ENCODE assay signal across 8 mouse cellular contexts in the genomic region with DNA sequence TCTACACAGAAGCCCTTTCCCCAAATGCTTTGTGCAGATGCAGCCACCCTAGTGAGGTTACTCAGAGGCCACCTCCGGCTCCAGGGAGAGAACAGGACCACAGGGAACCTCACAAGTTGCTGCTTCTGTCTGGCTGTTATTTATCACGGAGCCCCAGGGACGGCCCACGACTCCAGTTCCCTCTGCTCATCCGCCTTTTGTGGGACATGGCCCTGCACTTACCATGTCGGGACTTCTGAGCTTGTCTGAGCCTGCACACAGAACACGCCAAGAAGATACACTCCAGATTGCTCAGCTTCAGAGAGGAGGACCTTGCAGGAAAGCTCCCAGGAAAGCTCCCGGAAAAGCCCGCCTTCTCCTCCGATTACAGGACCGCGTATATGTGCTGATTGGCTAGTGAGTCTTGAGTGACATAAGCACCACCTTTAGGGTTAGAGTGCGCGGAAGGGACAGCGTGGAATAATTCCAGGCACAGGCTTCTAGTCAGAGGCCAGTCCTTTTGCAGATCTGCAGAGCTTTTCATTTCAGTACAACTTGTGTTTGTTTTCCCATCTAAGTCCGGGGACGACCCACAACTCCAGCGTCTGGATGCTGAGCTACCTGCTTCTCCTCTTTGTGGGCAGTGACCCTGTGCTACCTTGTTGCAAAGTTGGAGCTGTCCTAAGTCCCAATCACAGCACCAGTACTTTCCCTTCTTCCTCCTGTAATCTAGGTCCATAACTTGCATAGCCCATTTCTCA. TPM values are rescaled to one million over a fixed set of nuclear protein-coding genes. Genes with fewer than 3 reads are reported as not detected.
A peak's percentile ranks its signal among the peaks of the same experiment; 100 is the strongest.
DNase-seq lines count a peak whose midpoint lies in the region; ATAC-seq lines count a peak whose summit lies in the region.
"Not testable (repeated sequence)": the region's sequence is repeated elsewhere in the genome, so short reads cannot be mapped to it uniquely, and the experiment has no call there.

A gene (minus strand): TSS at position 307 of the 740 bp plus-strand sequence.

- peak within 1 kb of the TSS; percentile 61 for H3K9ac ChIP-seq in hindbrain, embryonic 16.5 days (ENCODE audit: low read depth, low read length)

- not testable (repeated sequence) for H3K27me3 ChIP-seq in hindbrain, embryonic 16.5 days (replicated peaks; ENCODE audit: control insufficient read depth, insufficient read depth, low read length)

- peak within 1 kb of the TSS; percentile 49 for H3K4me3 ChIP-seq in hindbrain, embryonic 16.5 days (ENCODE audit: low read length)

- not testable (repeated sequence) for H3K4me1 ChIP-seq in hindbrain, embryonic 16.5 days (ENCODE audit: control insufficient read depth, insufficient read depth, low read depth, low read length)

- peak; percentile 74 for DNase-seq in ZHBTc4 (ENCODE audit: low read depth, low spot score)
- peak; percentile 45 to 56 for DNase-seq in gastrocnemius, adult 8-10 months (ENCODE audit: low spot score in 2 of 2)
- peak; percentile 66 for DNase-seq in left cerebral cortex, adult 11 months (ENCODE audit: low spot score)
- peak; percentile 79 for DNase-seq in lung, postnatal 25 days (ENCODE audit: low spot score)
- DNase-seq in retina, adult 2 months (ENCODE audit: low read depth, low spot score): peak; percentile 46
- peak; percentile 28 to 39 for DNase-seq in thymus, postnatal 36 days

- 1% methylated on average over 18 of the region's 18 CpGs for WGBS in hindbrain, embryonic 16.5 days

- not testable (repeated sequence) for H3K27ac ChIP-seq in hindbrain, embryonic 16.5 days (ENCODE audit: low read depth, low read length)

- peak; percentile 99 for ATAC-seq in common myeloid progenitor, adult 5-6 weeks (replicated peaks; ENCODE audit: low read depth, poor library complexity, severe bottlenecking)
- ATAC-seq in hindbrain, embryonic 16.5 days: peak; percentile 100

- not testable (repeated sequence) for H3K9me3 ChIP-seq in hindbrain, embryonic 16.5 days (ENCODE audit: control insufficient read depth, low read length)

- not testable (repeated sequence) for H3K36me3 ChIP-seq in hindbrain, embryonic 16.5 days (ENCODE audit: control insufficient read depth, insufficient read depth, low read length)

- H3K4me2 ChIP-seq in hindbrain, embryonic 16.5 days (ENCODE audit: low read length): peak within 1 kb of the TSS; percentile 59

RNA-seq across cellular contexts. Expression of the gene that starts here (rescaled TPM):
- 4.2 TPM in 2 replicates for total RNA-seq in common myeloid progenitor, adult 5-6 weeks (2017)
- total RNA-seq in gastrocnemius, adult 8-10 months (2022): 1 to 10 TPM; 1.8 to 2.2 (median 2.2) TPM
- 7.9 and 8.3 TPM in 2 replicates for polyA plus RNA-seq in hindbrain, embryonic 16.5 days (2015; fragmentation: Nextera tagmentation; extraction: Ambion mirVana)
